15 mouse cellular contexts compared by ENCODE assay signal in the genomic region with DNA sequence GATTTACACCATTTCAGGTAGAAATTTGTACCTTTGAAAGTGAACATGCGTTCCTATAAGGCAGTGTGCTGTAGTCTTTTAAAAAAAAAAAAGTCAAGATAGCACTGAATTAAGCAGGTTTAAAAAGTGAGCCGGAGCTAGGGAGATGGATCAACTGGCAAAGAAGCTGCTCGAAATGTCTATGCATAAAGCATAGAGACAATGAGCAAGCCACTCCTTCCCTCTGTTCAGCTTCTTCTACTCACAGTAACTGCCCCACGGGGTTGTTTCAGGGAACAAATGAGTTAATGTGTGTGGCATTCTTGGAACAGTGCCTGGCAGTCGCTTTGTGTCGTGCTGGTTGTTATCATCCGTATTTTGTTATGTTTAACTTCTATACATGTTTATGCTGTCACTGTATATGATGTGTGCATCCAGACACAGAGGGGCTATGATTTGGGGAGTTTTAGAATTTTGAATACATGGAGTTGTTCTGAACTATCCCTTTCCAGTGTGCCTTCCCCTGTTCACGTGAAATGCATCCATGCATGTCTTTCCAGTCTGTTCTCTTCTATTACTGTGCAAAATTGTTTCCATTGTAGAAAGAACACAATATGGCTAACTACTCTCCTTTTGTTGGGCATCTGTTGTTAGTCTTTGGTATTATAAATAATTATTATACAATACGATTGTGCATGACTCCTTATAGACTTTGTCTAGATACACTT.
A peak's percentile ranks its signal among the peaks of the same experiment; 100 is the strongest.
DNase-seq lines count a peak whose midpoint lies in the region; ATAC-seq and TF ChIP-seq lines count a peak whose summit lies in the region.
"Had no signal": no experiment of that assay in that cellular context is flagged by ENCODE, and none has a peak within 500 bp of the region (broad histone marks: within the 10 kb centered on the region; RNA-seq: fewer than 3 reads in every experiment).

No protein-coding gene starts in this region.

- H3K4me2 ChIP-seq in heart, embryonic 13.5 days = 0 out of 2 replicates have a peak overlapping the region, but pooled peaks have one; percentile 3
- H3K4me2 ChIP-seq in lung, embryonic 16.5 days (ENCODE audit: low read depth, low read length) = no peak overlapping the region
- H3K4me2 ChIP-seq: kidney, embryonic 15.5 days; liver, embryonic 15.5 days; midbrain, embryonic 13.5 days had no signal

- no peak overlapping the region for H3K4me3 ChIP-seq in heart, embryonic 13.5 days
- no peak overlapping the region for H3K4me3 ChIP-seq in heart, adult 2 months
- no peak overlapping the region for H3K4me3 ChIP-seq in lung, embryonic 16.5 days (ENCODE audit: low read length)
- H3K4me3 ChIP-seq in lung, adult 2 months (replicated peaks; ENCODE audit: extremely low read depth, low read depth, low read length) = no peak overlapping the region
- no peak overlapping the region for H3K4me3 ChIP-seq in embryonic fibroblast, embryonic 13.5 days (ENCODE audit: insufficient read depth, low read length)
- H3K4me3 ChIP-seq: erythroblast, embryonic 14.5 days; kidney, embryonic 15.5 days; liver, embryonic 15.5 days; midbrain, embryonic 13.5 days had no signal

- H3K79me2 ChIP-seq in heart, adult 2 months (replicated peaks; ENCODE audit: control insufficient read depth, insufficient read depth, low read length) = no peaks in the 10 kb centered on the region

- no peak for ATAC-seq in heart, embryonic 13.5 days (ENCODE audit: extremely low read depth, insufficient number of reproducible peaks, low FRiP score, low TSS enrichment)
- peak; percentile 86 for ATAC-seq in lung, embryonic 16.5 days (ENCODE audit: low read depth)
- ATAC-seq: midbrain, embryonic 13.5 days had no signal

- WGBS in heart, embryonic 13.5 days = 42% methylated on average over 9 of the region's 9 CpGs
- 53% methylated on average over 9 of the region's 9 CpGs for WGBS in heart, adult 2 months
- WGBS in lung, embryonic 16.5 days = 40% methylated on average over 9 of the region's 9 CpGs
- 57% methylated on average over 9 of the region's 9 CpGs for WGBS in lung, adult 2 months

- no peak overlapping the region for H3K27ac ChIP-seq in heart, embryonic 13.5 days (replicated peaks)
- H3K27ac ChIP-seq in heart, adult 2 months = no peak overlapping the region
- peak overlapping the region; percentile 73 for H3K27ac ChIP-seq in lung, embryonic 16.5 days (ENCODE audit: low read length)
- H3K27ac ChIP-seq in embryonic fibroblast, embryonic 13.5 days (ENCODE audit: insufficient read depth, low read length) = peak overlapping the region; percentile 57
- H3K27ac ChIP-seq: kidney, embryonic 15.5 days; liver, embryonic 15.5 days; midbrain, embryonic 13.5 days had no signal

- intact Hi-C loops in heart, adult 2 months (cut with DNase I) = no loop called here

- H3K9ac ChIP-seq in heart, embryonic 13.5 days = no peak overlapping the region
- no peak overlapping the region for H3K9ac ChIP-seq in heart, adult 2 months (ENCODE audit: low read depth, low read length)
- no peak overlapping the region for H3K9ac ChIP-seq in lung, embryonic 16.5 days (ENCODE audit: low read length)
- H3K9ac ChIP-seq: kidney, embryonic 15.5 days; liver, embryonic 15.5 days; midbrain, embryonic 13.5 days had no signal

- no peak for TF ChIP-seq POLR2A in heart, adult 2 months (IDR thresholded peaks at IDR 0.05; ENCODE audit: insufficient read depth, low read depth, low read length)
- no peak for TF ChIP-seq POLR2A in lung, adult 2 months (IDR thresholded peaks at IDR 0.05; ENCODE audit: borderline replicate concordance, extremely low read depth, low read depth, low read length)
- TF ChIP-seq POLR2A in embryonic fibroblast, embryonic 13.5 days (IDR thresholded peaks at IDR 0.05; ENCODE audit: low read depth, low read length) = no peak

- no peak for DNase-seq in heart, adult 2 months
- no peak for DNase-seq in lung, adult 2 months
- peak; percentile 27 for DNase-seq in brain, adult 2 months (ENCODE audit: low read depth, low spot score)
- DNase-seq in gastrocnemius, postnatal 4 days (ENCODE audit: low spot score in 2 of 2) = no peak
- DNase-seq in spleen, postnatal 4 days (ENCODE audit: low spot score in 2 of 2) = no peak
- DNase-seq: adrenal gland, postnatal 14 days; thymus, adult 18-20 months had no signal

- no peak for TF ChIP-seq CTCF in heart, adult 2 months (IDR thresholded peaks at IDR 0.05)
- no peak for TF ChIP-seq CTCF in lung, adult 2 months (IDR thresholded peaks at IDR 0.05; ENCODE audit: insufficient read depth, low read length)
- TF ChIP-seq CTCF in embryonic fibroblast, embryonic 13.5 days (IDR thresholded peaks at IDR 0.05; ENCODE audit: borderline replicate concordance, insufficient read depth, low read length) = no peak

- no peak for TF ChIP-seq EP300 in heart, adult 2 months (IDR thresholded peaks at IDR 0.05; ENCODE audit: insufficient read depth, low read depth, low read length)

- H3K27me3 ChIP-seq in heart, embryonic 13.5 days (replicated peaks) = 0 out of 2 replicates have a peak, but pooled peaks cover 4% of the 10 kb centered on the region
- H3K27me3 ChIP-seq in heart, adult 2 months (ENCODE audit: control insufficient read depth, insufficient read depth, low read length) = no peaks in the 10 kb centered on the region
- H3K27me3 ChIP-seq in lung, embryonic 16.5 days (ENCODE audit: control insufficient read depth, insufficient read depth, low read depth, low read length) = no peaks in the 10 kb centered on the region
- H3K27me3 ChIP-seq: CH12.LX; kidney, embryonic 15.5 days; liver, embryonic 15.5 days had no signal

- H3K4me1 ChIP-seq in heart, embryonic 13.5 days = peaks cover 55% of the 10 kb centered on the region
- H3K4me1 ChIP-seq in heart, adult 2 months (ENCODE audit: control insufficient read depth, insufficient read depth, low read length) = no peaks in the 10 kb centered on the region
- H3K4me1 ChIP-seq in lung, embryonic 16.5 days (replicated peaks; ENCODE audit: control insufficient read depth, insufficient read depth, low read length) = peaks cover 14% of the 10 kb centered on the region
- peaks cover 2% of the 10 kb centered on the region; the same call in 1 of the 2 replicates for H3K4me1 ChIP-seq in lung, adult 2 months (ENCODE audit: control insufficient read depth, insufficient read depth, low read length)
- H3K4me1 ChIP-seq in embryonic fibroblast, embryonic 13.5 days (ENCODE audit: control insufficient read depth, insufficient read depth, low read length) = peaks cover 8% of the 10 kb centered on the region
- H3K4me1 ChIP-seq: liver, embryonic 15.5 days had no signal

- H3K9me3 ChIP-seq in heart, embryonic 13.5 days = no peaks in the 10 kb centered on the region
- H3K9me3 ChIP-seq in lung, embryonic 16.5 days (ENCODE audit: control insufficient read depth, low read length) = no peaks in the 10 kb centered on the region
- H3K9me3 ChIP-seq: kidney, embryonic 15.5 days; liver, embryonic 15.5 days; midbrain, embryonic 13.5 days had no signal

- no peaks in the 10 kb centered on the region for H3K36me3 ChIP-seq in heart, embryonic 13.5 days
- no peaks in the 10 kb centered on the region for H3K36me3 ChIP-seq in heart, adult 2 months (ENCODE audit: control insufficient read depth, insufficient read depth, low read length)
- no peaks in the 10 kb centered on the region for H3K36me3 ChIP-seq in lung, embryonic 16.5 days (ENCODE audit: control insufficient read depth, insufficient read depth, low read length)
- H3K36me3 ChIP-seq: kidney, embryonic 15.5 days; liver, embryonic 15.5 days; midbrain, embryonic 13.5 days had no signal

Comparison
In these comparisons a context has a peak if more than half of its experiments do, and no peak if none do; other contexts are left out.
1. H3K27ac ChIP-seq: peak in lung, embryonic 16.5 days (single experiment) and embryonic fibroblast, embryonic 13.5 days (single experiment); none in heart, embryonic 13.5 days (single experiment) and heart, adult 2 months (single experiment).